8 mouse cellular contexts compared by ENCODE assay signal in genomic region chr2:131186343-131186742, GRCm38 (mm10). TPM values are rescaled to one million over a fixed set of nuclear protein-coding genes. Genes with fewer than 3 reads are reported as not detected.
DNase-seq lines count a peak whose midpoint lies in the region; ATAC-seq lines count a peak whose summit lies in the region.

No protein-coding gene starts in this region.

- no peaks in the 10 kb centered on the region for H3K27me3 ChIP-seq in embryonic facial prominence, embryonic 15.5 days
- H3K27me3 ChIP-seq in intestine, embryonic 15.5 days (replicated peaks): no peaks in the 10 kb centered on the region
- no peaks in the 10 kb centered on the region for H3K27me3 ChIP-seq in neural tube, embryonic 12.5 days (replicated peaks)

- peaks cover 40% of the 10 kb centered on the region for H3K4me1 ChIP-seq in embryonic facial prominence, embryonic 15.5 days
- H3K4me1 ChIP-seq in intestine, embryonic 15.5 days (replicated peaks): peaks cover 17% of the 10 kb centered on the region
- peaks cover 47% of the 10 kb centered on the region for H3K4me1 ChIP-seq in neural tube, embryonic 12.5 days

- peak overlapping the region; percentile 65 for H3K27ac ChIP-seq in embryonic facial prominence, embryonic 15.5 days (replicated peaks)
- H3K27ac ChIP-seq in intestine, embryonic 15.5 days: peak overlapping the region; percentile 64
- no peak overlapping the region for H3K27ac ChIP-seq in neural tube, embryonic 12.5 days

- intact Hi-C loops in left cerebral cortex, postnatal 4 days (cut with DNase I): no loop called here

- peak overlapping the region; percentile 70 for H3K4me3 ChIP-seq in embryonic facial prominence, embryonic 15.5 days (replicated peaks)
- H3K4me3 ChIP-seq in intestine, embryonic 15.5 days (replicated peaks): peak overlapping the region; percentile 54
- peak overlapping the region; percentile 71 for H3K4me3 ChIP-seq in neural tube, embryonic 12.5 days

- peak; percentile 24 for DNase-seq in left cerebral cortex, postnatal 4 days
- no peak for DNase-seq in left cerebral cortex, adult 8-10 months (ENCODE audit: low spot score in 2 of 2)
- no peak for DNase-seq in spleen, postnatal 36 days (ENCODE audit: low spot score in 2 of 2)
- DNase-seq in urinary bladder, adult 18-20 months (ENCODE audit: low spot score in 2 of 2): no peak
- no peak for DNase-seq in left cerebral cortex, adult 11 months (ENCODE audit: low spot score)

- H3K36me3 ChIP-seq in embryonic facial prominence, embryonic 15.5 days: peaks cover 9% of the 10 kb centered on the region; the same call in 1 of the 2 replicates
- peaks cover under 1% of the 10 kb centered on the region; the same call in 1 of the 2 replicates for H3K36me3 ChIP-seq in intestine, embryonic 15.5 days
- no peaks in the 10 kb centered on the region for H3K36me3 ChIP-seq in neural tube, embryonic 12.5 days

- H3K9ac ChIP-seq in embryonic facial prominence, embryonic 15.5 days: peak overlapping the region; percentile 63
- peak overlapping the region; percentile 61 for H3K9ac ChIP-seq in intestine, embryonic 15.5 days
- H3K9ac ChIP-seq in neural tube, embryonic 12.5 days: peak overlapping the region; percentile 75

- H3K4me2 ChIP-seq in embryonic facial prominence, embryonic 15.5 days (replicated peaks): peak overlapping the region; percentile 92
- H3K4me2 ChIP-seq in intestine, embryonic 15.5 days (replicated peaks): peak overlapping the region; percentile 81
- H3K4me2 ChIP-seq in neural tube, embryonic 12.5 days (replicated peaks): peak overlapping the region; percentile 80

- WGBS in embryonic facial prominence, embryonic 15.5 days: 1% methylated on average over 14 of the region's 14 CpGs
- 3% methylated on average over 14 of the region's 14 CpGs for WGBS in intestine, embryonic 15.5 days
- WGBS in neural tube, embryonic 12.5 days: under 1% methylated on average over 14 of the region's 14 CpGs

- no peak for ATAC-seq in embryonic facial prominence, embryonic 15.5 days (ENCODE audit: insufficient number of reproducible peaks, low FRiP score, low TSS enrichment, low read depth)
- peak; percentile 16 for ATAC-seq in intestine, embryonic 15.5 days
- ATAC-seq in neural tube, embryonic 12.5 days (ENCODE audit: low FRiP score, low read depth): no peak; the same call in 1 of the 2 replicates

- no peaks in the 10 kb centered on the region for H3K9me3 ChIP-seq in embryonic facial prominence, embryonic 15.5 days (replicated peaks)
- no peaks in the 10 kb centered on the region for H3K9me3 ChIP-seq in intestine, embryonic 15.5 days
- no peaks in the 10 kb centered on the region for H3K9me3 ChIP-seq in neural tube, embryonic 12.5 days

RNA-seq across cellular contexts. Expression of gene Cdc25b, which starts 0.4 kb away (rescaled TPM):
- total RNA-seq in left cerebral cortex, postnatal 4 days (2021): 10 to 100 TPM; 25.1 to 30.1 TPM
- total RNA-seq in left cerebral cortex, adult 8-10 months (2022): 10 to 100 TPM; 18.3 to 21.9 (median 19.1) TPM
- polyA plus RNA-seq in embryonic facial prominence, embryonic 15.5 days (2015; fragmentation: Nextera tagmentation; extraction: Ambion mirVana): 52.3 and 59.1 TPM in 2 replicates
- 44.6 and 49.8 TPM in 2 replicates for polyA plus RNA-seq in intestine, embryonic 15.5 days (2015; fragmentation: Nextera tagmentation; extraction: Ambion mirVana)
- polyA plus RNA-seq in neural tube, embryonic 12.5 days (2016; fragmentation: Nextera tagmentation; extraction: Ambion mirVana): 97.0 and 99.5 TPM in 2 replicates

RNA-seq across cellular contexts. Expression of gene Spef1, which starts 0.7 kb away (rescaled TPM):
- total RNA-seq in left cerebral cortex, postnatal 4 days (2021): 10 to 100 TPM; 25.2 to 31.6 TPM
- 1 to 10 TPM; 7.4 to 8.3 (median 8.1) TPM for total RNA-seq in left cerebral cortex, adult 8-10 months (2022)
- polyA plus RNA-seq in embryonic facial prominence, embryonic 15.5 days (2015; fragmentation: Nextera tagmentation; extraction: Ambion mirVana): 10.3 and 15.2 TPM in 2 replicates
- polyA plus RNA-seq in intestine, embryonic 15.5 days (2015; fragmentation: Nextera tagmentation; extraction: Ambion mirVana): 3.9 and 4.3 TPM in 2 replicates
- polyA plus RNA-seq in neural tube, embryonic 12.5 days (2016; fragmentation: Nextera tagmentation; extraction: Ambion mirVana): 9.0 and 9.3 TPM in 2 replicates

RNA-seq across cellular contexts. Expression of gene Cenpb, which starts 6.5 kb away (rescaled TPM):
- 100 to 1,000 TPM; 103 to 108 TPM for total RNA-seq in left cerebral cortex, postnatal 4 days (2021)
- total RNA-seq in left cerebral cortex, adult 8-10 months (2022): 10 to 100 TPM; 73.8 to 80.9 (median 75.8) TPM
- polyA plus RNA-seq in embryonic facial prominence, embryonic 15.5 days (2015; fragmentation: Nextera tagmentation; extraction: Ambion mirVana): 13.3 and 14.6 TPM in 2 replicates
- 12.5 and 12.6 TPM in 2 replicates for polyA plus RNA-seq in intestine, embryonic 15.5 days (2015; fragmentation: Nextera tagmentation; extraction: Ambion mirVana)
- polyA plus RNA-seq in neural tube, embryonic 12.5 days (2016; fragmentation: Nextera tagmentation; extraction: Ambion mirVana): 19.3 and 21.1 TPM in 2 replicates

RNA-seq across cellular contexts. Expression of gene Ap5s1, which starts 20.5 kb away (rescaled TPM):
- 10 to 100 TPM; 17.9 to 18.5 TPM for total RNA-seq in left cerebral cortex, postnatal 4 days (2021)
- total RNA-seq in left cerebral cortex, adult 8-10 months (2022): 10 to 100 TPM; 23.9 to 28.5 (median 26.2) TPM
- 27.9 and 28.0 TPM in 2 replicates for polyA plus RNA-seq in embryonic facial prominence, embryonic 15.5 days (2015; fragmentation: Nextera tagmentation; extraction: Ambion mirVana)
- polyA plus RNA-seq in intestine, embryonic 15.5 days (2015; fragmentation: Nextera tagmentation; extraction: Ambion mirVana): 22.0 and 26.1 TPM in 2 replicates
- polyA plus RNA-seq in neural tube, embryonic 12.5 days (2016; fragmentation: Nextera tagmentation; extraction: Ambion mirVana): 30.7 and 36.3 TPM in 2 replicates

RNA-seq across cellular contexts. Expression of gene 1700037H04Rik, which starts 26.5 kb away (rescaled TPM):
- total RNA-seq in left cerebral cortex, postnatal 4 days (2021): 10 to 100 TPM; 57.3 to 59.2 TPM
- total RNA-seq in left cerebral cortex, adult 8-10 months (2022): 10 to 100 TPM; 84.5 to 96.9 (median 92.6) TPM
- polyA plus RNA-seq in embryonic facial prominence, embryonic 15.5 days (2015; fragmentation: Nextera tagmentation; extraction: Ambion mirVana): 67.3 and 69.3 TPM in 2 replicates
- polyA plus RNA-seq in intestine, embryonic 15.5 days (2015; fragmentation: Nextera tagmentation; extraction: Ambion mirVana): 98.6 and 110 TPM in 2 replicates
- polyA plus RNA-seq in neural tube, embryonic 12.5 days (2016; fragmentation: Nextera tagmentation; extraction: Ambion mirVana): 98.8 and 104 TPM in 2 replicates
